Mouse (Mus musculus) forebrain, embryonic 16.5 days (tissue): ENCODE measurements around the gene Plekha3. TPM values are rescaled to one million over a fixed set of nuclear protein-coding genes. Genes with fewer than 3 reads are reported as not detected.

Source experiments
- ATAC-seq: fragments of 200-750 bp; cut with Nextera tagmentation; 2 replicates; pipeline ENCODE4 v1.8.0; 2017; ENCODE audit warnings: mild to moderate bottlenecking, moderate library complexity
- H3K27ac ChIP-seq: fragments of 300-500 bp; sonication (generic); 2 replicates; pipeline ENCODE4 v1.5.1; 2014; ENCODE audit warnings: low read length, control low read depth
- H3K27me3 ChIP-seq: fragments of 300-500 bp; sonication (generic); replicated peaks from 2 replicates; pipeline ENCODE4 v1.6.1; 2014; ENCODE audit warnings: low read length; ENCODE audit not compliant: control insufficient read depth, insufficient read depth
- H3K36me3 ChIP-seq: fragments of 300-500 bp; sonication (generic); 2 replicates; pipeline ENCODE4 v1.6.1; 2014; ENCODE audit not compliant: control insufficient read depth, insufficient read depth
- H3K4me1 ChIP-seq: fragments of 300-500 bp; sonication (generic); replicated peaks from 2 replicates; pipeline ENCODE4 v1.6.1; 2014; ENCODE audit warnings: low read length; ENCODE audit not compliant: control insufficient read depth, insufficient read depth
- H3K4me2 ChIP-seq: fragments of 300-500 bp; sonication (generic); 2 replicates; pipeline ENCODE4 v1.6.1; 2014; ENCODE audit warnings: mild to moderate bottlenecking, low read length, control low read depth
- H3K4me3 ChIP-seq: fragments of 300-500 bp; sonication (generic); replicated peaks from 2 replicates; pipeline ENCODE4 v1.5.1; 2014; ENCODE audit warnings: mild to moderate bottlenecking, low read length, control low read depth
- H3K9ac ChIP-seq: fragments of 300-500 bp; sonication (generic); replicated peaks from 2 replicates; pipeline ENCODE4 v1.6.1; 2014; ENCODE audit warnings: low read depth, low read length, control low read depth
- H3K9me3 ChIP-seq: fragments of 300-500 bp; sonication (generic); 2 replicates; pipeline ENCODE4 v1.6.1; 2016; ENCODE audit warnings: low read length; ENCODE audit not compliant: control insufficient read depth
- WGBS: fragments of 180-500 bp; shearing (Covaris S2); extraction: QIAGEN DNeasy Blood & Tissue Kit; methylation state at CpG from one replicate; pipeline ENCODE4 v1.1.7; 2014; 5-methylcytosine and 5-hydroxymethylcytosine counted together
- polyA plus RNA-seq: library from polyadenylated mRNA; unstranded; fragments of >200 nt; fragmentation: Nextera tagmentation; extraction: Ambion mirVana; gene quantifications from 2 replicates; pipeline ENCODE4 v1.2.1, GENCODE M21; 2015

Plekha3 gene
- polyA plus RNA-seq, 1 experiment from 2014 or later = 6.8 TPM

GRCm38 (mm10) chr2:76673472-76674081 lies 1.5 kb upstream of the Plekha3 start:
- Histone ChIP-seq H3K9ac (no peak overlapping the region; the same call in 1 of the 2 replicates), H3K4me1 (peaks cover 29% of the 10 kb centered on the region), H3K4me3 (peak overlapping the region; percentile 57), H3K27ac (no peak overlapping the region; the same call in 1 of the 2 replicates), H3K27me3 (no peaks in the 10 kb centered on the region), H3K4me2 (peak overlapping the region; percentile 79), H3K9me3 (no peaks in the 10 kb centered on the region), H3K36me3 (no peaks in the 10 kb centered on the region)
- ATAC-seq = no peak
- WGBS = 43% methylated on average over 7 of the region's 7 CpGs

GRCm38 (mm10) chr2:76675451-76675850 lies 370 bp downstream of the Plekha3 start:
- Histone ChIP-seq H3K4me2 (peak overlapping the region; percentile 77), H3K4me3 (peak overlapping the region; percentile 88), H3K9ac (peak overlapping the region; percentile 87), H3K27me3 (no peaks in the 10 kb centered on the region), H3K4me1 (peaks cover 29% of the 10 kb centered on the region), H3K9me3 (no peaks in the 10 kb centered on the region), H3K36me3 (no peaks in the 10 kb centered on the region), H3K27ac (peak overlapping the region; percentile 81)
- ATAC-seq = peak; percentile 45
- WGBS = under 1% methylated on average over 34 of the region's 44 CpGs

GRCm38 (mm10) chr2:76675949-76676348 lies 868 bp downstream of the Plekha3 start:
- no peaks in the 10 kb centered on the region for H3K27me3 ChIP-seq
- H3K9ac ChIP-seq = peak overlapping the region; percentile 87
- H3K4me3 ChIP-seq = peak overlapping the region; percentile 88
- H3K9me3 ChIP-seq = no peaks in the 10 kb centered on the region
- H3K4me2 ChIP-seq = peak overlapping the region; percentile 77
- peaks cover 29% of the 10 kb centered on the region for H3K4me1 ChIP-seq
- H3K36me3 ChIP-seq = no peaks in the 10 kb centered on the region
- H3K27ac ChIP-seq = no peak overlapping the region
- 11% methylated on average over 4 of the region's 4 CpGs for WGBS
- no peak for ATAC-seq

GRCm38 (mm10) chr2:76676401-76677226 lies 1.5 kb downstream of the Plekha3 start:
- peak overlapping the region; percentile 88 for H3K4me3 ChIP-seq
- WGBS = 53% methylated on average over 13 of the region's 13 CpGs
- no peaks in the 10 kb centered on the region for H3K27me3 ChIP-seq
- no peaks in the 10 kb centered on the region for H3K36me3 ChIP-seq
- H3K4me1 ChIP-seq = peaks cover 28% of the 10 kb centered on the region
- H3K4me2 ChIP-seq = peak overlapping the region; percentile 77
- no peak overlapping the region for H3K27ac ChIP-seq
- H3K9me3 ChIP-seq = no peaks in the 10 kb centered on the region
- ATAC-seq = no peak
- H3K9ac ChIP-seq = peak overlapping the region; percentile 42

- no peak overlapping the region for H3K4me3 ChIP-seq
- H3K36me3 ChIP-seq = peaks cover 16% of the 10 kb centered on the region
- H3K4me1 ChIP-seq = no peaks in the 10 kb centered on the region
- 92% methylated on average over 8 of the region's 8 CpGs for WGBS
- no peak overlapping the region for H3K9ac ChIP-seq
- H3K9me3 ChIP-seq = no peaks in the 10 kb centered on the region
- H3K4me2 ChIP-seq = no peak overlapping the region
- no peak overlapping the region for H3K27ac ChIP-seq
- H3K27me3 ChIP-seq = no peaks in the 10 kb centered on the region
- ATAC-seq = no peak
Measured at GRCm38 (mm10) chr2:76682301-76682700, 7.2 kb downstream of the Plekha3 start.

GRCm38 (mm10) chr2:76686986-76687385 lies 11.9 kb downstream of the Plekha3 start:
- Histone ChIP-seq H3K4me1 (no peaks in the 10 kb centered on the region), H3K27ac (no peak overlapping the region), H3K4me2 (no peak overlapping the region), H3K27me3 (no peaks in the 10 kb centered on the region), H3K36me3 (peaks cover 19% of the 10 kb centered on the region), H3K9ac (no peak overlapping the region), H3K9me3 (no peaks in the 10 kb centered on the region), H3K4me3 (no peak overlapping the region)
- no peak for ATAC-seq
- WGBS = 93% methylated on average over 3 of the region's 3 CpGs

- Histone ChIP-seq H3K4me1 (no peaks in the 10 kb centered on the region), H3K36me3 (peaks cover 22% of the 10 kb centered on the region), H3K27ac (no peak overlapping the region), H3K4me3 (no peak overlapping the region), H3K9me3 (no peaks in the 10 kb centered on the region), H3K4me2 (no peak overlapping the region), H3K9ac (no peak overlapping the region), H3K27me3 (no peaks in the 10 kb centered on the region)
- ATAC-seq = no peak
- 82% methylated on average over 3 of the region's 3 CpGs for WGBS
Measured at GRCm38 (mm10) chr2:76687608-76688007, 12.5 kb downstream of the Plekha3 start.

GRCm38 (mm10) chr2:76688162-76688561 lies 13.1 kb downstream of the Plekha3 start:
- H3K9me3 ChIP-seq = no peaks in the 10 kb centered on the region
- 72% methylated on average over 7 of the region's 7 CpGs for WGBS

GRCm38 (mm10) chr2:76690436-76691204 lies 15.5 kb downstream of the Plekha3 start:
- H3K9me3 ChIP-seq = no peaks in the 10 kb centered on the region
- no peak for ATAC-seq
- 88% methylated on average over 12 of the region's 12 CpGs for WGBS
- H3K9ac ChIP-seq = no peak overlapping the region
- H3K4me1 ChIP-seq = no peaks in the 10 kb centered on the region
- peaks cover 33% of the 10 kb centered on the region for H3K36me3 ChIP-seq
- no peak overlapping the region for H3K4me2 ChIP-seq
- H3K27me3 ChIP-seq = no peaks in the 10 kb centered on the region
- H3K4me3 ChIP-seq = no peak overlapping the region
- no peak overlapping the region for H3K27ac ChIP-seq

More at GRCm38 (mm10) chr2:76688162-76688561, 13.1 kb downstream of the Plekha3 start:
- H3K9ac ChIP-seq = no peak overlapping the region
- no peak overlapping the region for H3K4me2 ChIP-seq
- H3K4me1 ChIP-seq = no peaks in the 10 kb centered on the region
- ATAC-seq = no peak
- no peaks in the 10 kb centered on the region for H3K27me3 ChIP-seq
- H3K27ac ChIP-seq = no peak overlapping the region
- peaks cover 24% of the 10 kb centered on the region for H3K36me3 ChIP-seq
- H3K4me3 ChIP-seq = no peak overlapping the region
